Mouse (Mus musculus): Measurements from ENCODE around the gene A630089N07Rik. TPM values are rescaled to one million over a fixed set of nuclear protein-coding genes. Genes with fewer than 3 reads are reported as not detected.
"Not testable (repeated sequence)": the region's sequence is repeated elsewhere in the genome, so short reads cannot be mapped to it uniquely, and the experiment has no call there.

The A630089N07Rik gene
- 1 to 10 TPM; 3.1 to 3.8 TPM for total RNA-seq (2021)
- long read RNA-seq, experiment 1, partial matches to known transcripts, result 0 of 1 reads
- long read RNA-seq, experiment 1, other reads (novel, unspliced or antisense), result 1 of 1 reads
- long read RNA-seq, experiment 2, partial matches to known transcripts, result 0 of 1 reads
- long read RNA-seq, experiment 2, other reads (novel, unspliced or antisense), result 1 of 1 reads

GRCm38 (mm10) chr16:98081889-98082818, at the start of gene A630089N07Rik:
TSS of gene A630089N07Rik (minus strand) at chr16:98082450.
- peak; percentile 84 for DNase-seq
- intact Hi-C loops (cut with DNase I; ENCODE audit: low total_unique reads), result not testable (repeated sequence)

GRCm38 (mm10) chr16:98107109-98107508, 24.9 kb upstream of the A630089N07Rik start:
- intact Hi-C loops (cut with DNase I; ENCODE audit: low total_unique reads), result no loop called here
- DNase-seq, result no peak

- DNase-seq; intact Hi-C loops (cut with DNase I; ENCODE audit: low total_unique reads): not testable (repeated sequence)
Measured at GRCm38 (mm10) chr16:98081550-98081888, 731 bp downstream of the A630089N07Rik start.

- DNase-seq; intact Hi-C loops (cut with DNase I; ENCODE audit: low total_unique reads): not testable (repeated sequence)
Measured at GRCm38 (mm10) chr16:98081140-98081539, 1.1 kb downstream of the A630089N07Rik start.

GRCm38 (mm10) chr16:98079382-98079781, 2.9 kb downstream of the A630089N07Rik start:
- DNase-seq; intact Hi-C loops (cut with DNase I; ENCODE audit: low total_unique reads): not testable (repeated sequence)

- intact Hi-C loops (cut with DNase I; ENCODE audit: low total_unique reads), result no loop called here
- no peak for DNase-seq
Measured at GRCm38 (mm10) chr16:98041676-98042075, 40.6 kb downstream of the A630089N07Rik start.

- intact Hi-C loops (cut with DNase I; ENCODE audit: low total_unique reads); DNase-seq: not testable (repeated sequence)
Measured at GRCm38 (mm10) chr16:98034971-98035370, 47.3 kb downstream of the A630089N07Rik start.

- intact Hi-C loops (cut with DNase I; ENCODE audit: low total_unique reads); DNase-seq: not testable (repeated sequence)
Measured at GRCm38 (mm10) chr16:98026186-98026585, 56.1 kb downstream of the A630089N07Rik start.

GRCm38 (mm10) chr16:98022657-98023345, 59.4 kb downstream of the A630089N07Rik start:
- intact Hi-C loops (cut with DNase I; ENCODE audit: low total_unique reads), result no loop called here
- DNase-seq, result no peak

GRCm38 (mm10) chr16:98022081-98022480, 60.2 kb downstream of the A630089N07Rik start:
- DNase-seq, result no peak
- intact Hi-C loops (cut with DNase I; ENCODE audit: low total_unique reads), result no loop called here

GRCm38 (mm10) chr16:97997383-97997731, 84.9 kb downstream of the A630089N07Rik start:
- DNase-seq, result not testable (repeated sequence)

GRCm38 (mm10) chr16:97996616-97997382, 85.5 kb downstream of the A630089N07Rik start, which contains the start of gene B230307C23Rik:
TSS of gene B230307C23Rik (plus strand) at chr16:97997315.
- DNase-seq, result peak; percentile 82
- intact Hi-C loops (cut with DNase I; ENCODE audit: low total_unique reads), result no loop called here

More at GRCm38 (mm10) chr16:97997383-97997731, 84.9 kb downstream of the A630089N07Rik start:
- intact Hi-C loops (cut with DNase I; ENCODE audit: low total_unique reads), result not testable (repeated sequence)

- intact Hi-C loops (cut with DNase I; ENCODE audit: low total_unique reads), result no loop called here
- peak; percentile 12 for DNase-seq
Measured at GRCm38 (mm10) chr16:97995849-97996615, 86.2 kb downstream of the A630089N07Rik start.

GRCm38 (mm10) chr16:97992477-97992876, 89.8 kb downstream of the A630089N07Rik start:
- intact Hi-C loops (cut with DNase I; ENCODE audit: low total_unique reads); DNase-seq: not testable (repeated sequence)

GRCm38 (mm10) chr16:97991517-97991916, 90.7 kb downstream of the A630089N07Rik start:
- no peak for DNase-seq
- intact Hi-C loops (cut with DNase I; ENCODE audit: low total_unique reads), result no loop called here

- no peak for DNase-seq
- intact Hi-C loops (cut with DNase I; ENCODE audit: low total_unique reads), result loop anchor here (10.0 kb wide), 1 partner anchor 180 kb away; no protein-coding TSS in a partner anchor
Measured at GRCm38 (mm10) chr16:97984589-97984988, 97.7 kb downstream of the A630089N07Rik start.

GRCm38 (mm10) chr16:97981362-97981761, 100.9 kb downstream of the A630089N07Rik start:
- intact Hi-C loops (cut with DNase I; ENCODE audit: low total_unique reads), result loop anchor here (10.0 kb wide), 1 partner anchor 177 kb away; no protein-coding TSS in a partner anchor
- DNase-seq, result no peak

GRCm38 (mm10) chr16:97977722-97978121, 104.5 kb downstream of the A630089N07Rik start:
- DNase-seq, result no peak
- intact Hi-C loops (cut with DNase I; ENCODE audit: low total_unique reads), result no loop called here

Measured in gastrocnemius, postnatal 14 days (tissue).